Mouse (Mus musculus): ENCODE results near the gene March7.
A peak's percentile ranks its signal among the peaks of the same experiment; 100 is the strongest.

The March7 gene

DNA sequence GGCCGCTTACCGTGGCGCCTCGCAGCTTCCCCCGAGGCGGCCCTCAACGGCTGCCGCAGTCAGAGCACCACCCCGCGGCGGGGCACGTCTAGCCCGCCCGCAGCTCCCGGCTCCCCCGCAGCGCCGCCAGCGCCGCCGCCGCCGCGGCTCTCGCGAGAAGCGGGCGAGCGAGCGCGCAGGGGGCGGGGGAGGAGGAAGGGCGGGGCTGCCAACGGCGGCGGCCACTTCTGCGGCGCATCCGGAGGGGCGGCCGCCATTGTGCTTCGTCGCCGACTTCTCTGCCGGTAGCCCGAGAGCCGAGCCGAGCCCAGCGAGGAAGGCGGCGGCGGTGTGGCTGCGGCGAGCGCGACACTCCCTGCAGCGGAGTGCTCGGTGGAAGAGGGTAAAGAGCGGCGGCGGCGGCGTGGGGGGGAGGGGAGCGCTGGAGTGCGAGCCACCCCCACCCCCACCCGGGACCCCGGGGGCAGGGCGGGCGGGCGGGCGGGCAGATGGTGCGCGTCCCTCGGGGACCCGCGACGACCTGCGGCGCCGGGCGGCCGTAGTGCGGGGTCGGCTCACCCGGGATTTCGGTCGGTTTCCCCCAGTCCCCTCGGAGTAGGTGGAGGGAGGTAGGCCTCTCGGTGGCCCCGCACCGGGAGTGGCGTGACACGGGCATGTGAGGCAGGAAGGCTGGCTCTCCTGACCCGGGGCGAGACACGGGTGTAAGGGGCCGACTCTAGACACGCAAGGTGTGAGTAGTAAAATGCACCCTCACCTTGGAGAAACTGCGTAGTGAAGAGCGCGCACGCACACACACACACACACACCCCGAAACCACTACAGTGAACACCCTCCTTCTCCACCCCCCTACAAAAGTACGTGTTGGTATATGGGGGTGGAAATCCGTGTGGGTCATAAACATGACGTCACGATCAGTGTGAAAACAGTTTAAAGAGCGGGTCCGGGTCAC lies at the start of gene March7, which contains the start of gene Baz2b:
TSS of gene March7 (plus strand) at position 185 of the 949 bp plus-strand sequence.
TSS of gene Baz2b (minus strand) at position 137 of the 949 bp plus-strand sequence.
- peak; percentile 82 for DNase-seq (ENCODE audit: low read depth)

DNA sequence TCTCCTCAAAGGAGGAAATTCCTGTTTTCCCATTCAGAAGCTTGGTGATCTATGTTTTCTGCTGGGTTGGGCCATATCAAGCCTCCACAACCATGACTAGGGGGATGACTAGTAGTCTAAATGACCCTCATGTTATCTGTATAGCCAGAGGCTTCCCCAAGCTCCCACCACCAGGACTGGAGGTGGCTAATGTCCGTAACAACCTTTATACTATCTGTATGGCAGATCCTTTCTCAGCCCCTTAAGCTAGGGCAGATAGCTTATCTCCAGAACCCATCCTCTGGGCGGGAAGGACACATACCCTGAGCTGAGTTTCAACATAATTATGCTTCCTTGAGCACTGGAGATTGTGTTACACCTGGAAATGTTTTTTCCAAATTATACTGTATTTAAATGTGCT lies 45.9 kb upstream of the March7 start:
- peak; percentile 24 for DNase-seq (ENCODE audit: low read depth)

DNA sequence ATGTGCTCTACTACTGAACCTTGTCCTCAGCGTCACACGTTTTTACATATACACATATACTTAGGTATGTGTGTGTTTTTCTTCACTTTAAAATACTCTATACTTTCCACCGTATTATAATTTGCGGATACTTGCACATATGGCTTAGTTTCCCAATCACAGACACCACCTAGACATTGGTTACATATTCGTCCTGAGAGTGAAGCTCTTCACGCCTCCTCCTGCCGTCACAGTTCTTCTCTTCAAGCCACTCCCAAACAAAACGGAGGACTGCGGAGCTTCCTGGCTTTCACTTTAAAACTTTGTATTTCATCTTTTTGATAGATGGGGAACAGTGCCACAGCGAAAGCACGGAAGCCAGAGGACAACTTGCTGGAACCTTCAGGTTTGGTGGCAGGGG lies 44.0 kb upstream of the March7 start:
- DNase-seq (ENCODE audit: low read depth) = no peak

DNA sequence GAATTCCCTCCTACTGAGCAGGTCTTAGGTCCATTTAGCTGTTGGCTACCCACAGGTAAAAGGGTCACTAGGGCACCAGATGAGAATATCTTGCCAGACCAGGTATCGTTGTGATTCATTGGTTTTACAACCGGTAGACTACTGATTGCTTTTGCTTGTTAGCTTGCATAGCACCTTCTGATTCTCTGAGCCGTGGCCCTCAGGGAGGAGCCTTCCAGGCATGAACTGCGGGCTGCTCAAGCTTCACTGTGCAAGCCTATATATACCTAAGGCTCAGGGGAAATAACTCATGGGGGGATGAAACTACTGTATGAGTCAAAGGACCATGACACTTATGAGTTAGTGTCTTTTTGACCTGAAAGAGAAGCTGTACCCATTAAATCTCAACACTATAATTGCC lies 42.8 kb upstream of the March7 start:
- no peak for DNase-seq (ENCODE audit: low read depth)

DNA sequence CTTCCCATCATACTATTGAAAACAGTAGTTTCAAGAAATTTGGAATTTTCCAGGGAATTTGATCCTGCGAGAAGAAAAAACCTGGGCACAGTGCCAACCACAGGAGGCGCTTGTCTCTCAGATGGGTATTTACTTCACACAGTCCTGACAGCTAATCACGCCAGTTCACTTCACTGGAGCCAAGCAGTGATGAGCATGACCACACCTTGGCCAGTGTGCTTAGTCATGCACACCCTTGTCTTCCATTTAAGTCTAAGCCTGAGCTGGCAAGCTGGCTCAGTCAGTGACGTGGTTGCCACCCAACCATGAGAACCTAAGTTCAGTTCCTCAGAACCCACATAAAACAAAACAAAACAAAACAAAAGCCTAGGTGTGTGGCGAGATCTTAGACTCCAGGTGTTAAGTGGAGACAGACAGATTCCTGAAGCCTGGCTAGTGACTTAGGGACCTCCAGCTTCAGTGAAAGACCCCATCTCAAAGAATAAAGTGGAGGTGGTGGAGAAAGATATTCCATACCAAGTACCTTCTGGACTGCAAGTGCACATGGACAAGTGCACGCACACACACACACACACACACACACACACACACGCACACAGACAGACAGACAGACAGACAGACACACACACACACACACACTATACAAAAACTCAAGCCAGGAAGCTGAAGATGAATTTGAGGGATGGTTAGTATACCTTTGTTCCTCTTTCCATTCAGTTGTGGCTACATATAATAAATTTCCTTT lies 37.7 kb upstream of the March7 start:
- peak; percentile 39 for DNase-seq (ENCODE audit: low read depth)

DNA sequence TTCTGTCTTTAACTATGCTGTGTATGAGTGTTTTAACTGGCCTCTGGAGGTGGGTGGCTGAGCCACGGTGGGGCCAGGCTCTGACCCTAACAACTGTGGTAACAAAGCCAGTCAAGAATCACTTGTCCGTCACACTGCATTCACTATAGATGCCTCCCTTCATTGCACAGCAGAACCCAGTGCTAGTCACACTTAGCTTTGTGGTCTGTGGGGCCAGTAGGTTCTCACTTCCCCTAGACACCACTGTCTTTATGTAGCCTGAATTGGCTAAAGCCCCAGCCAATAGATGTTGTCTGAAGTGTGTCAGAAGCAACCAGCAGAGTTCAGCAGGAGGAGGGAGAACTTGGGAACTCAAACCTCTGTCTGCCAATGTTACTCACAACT lies 37.2 kb upstream of the March7 start:
- peak; percentile 80 for DNase-seq (ENCODE audit: low read depth)

DNA sequence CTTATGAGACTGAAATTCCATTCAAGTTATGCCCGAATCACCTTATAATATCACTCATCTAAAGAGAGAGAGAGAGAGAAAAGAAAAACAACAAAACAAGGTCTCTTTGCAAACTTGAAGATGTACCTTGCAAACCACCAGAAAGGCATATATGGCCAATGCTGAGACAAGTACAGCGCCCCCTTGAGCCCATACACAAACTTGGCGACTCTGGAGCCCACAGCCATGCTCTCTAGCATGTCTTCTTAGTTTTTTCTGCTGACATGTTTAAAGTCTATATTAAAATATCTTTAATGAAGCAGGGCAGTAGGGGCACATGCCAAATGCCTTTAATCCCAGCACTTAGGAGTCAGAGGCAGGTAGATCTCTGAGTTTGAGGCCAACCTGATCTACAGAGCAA lies 36.5 kb upstream of the March7 start:
- no peak for DNase-seq (ENCODE audit: low read depth)

DNA sequence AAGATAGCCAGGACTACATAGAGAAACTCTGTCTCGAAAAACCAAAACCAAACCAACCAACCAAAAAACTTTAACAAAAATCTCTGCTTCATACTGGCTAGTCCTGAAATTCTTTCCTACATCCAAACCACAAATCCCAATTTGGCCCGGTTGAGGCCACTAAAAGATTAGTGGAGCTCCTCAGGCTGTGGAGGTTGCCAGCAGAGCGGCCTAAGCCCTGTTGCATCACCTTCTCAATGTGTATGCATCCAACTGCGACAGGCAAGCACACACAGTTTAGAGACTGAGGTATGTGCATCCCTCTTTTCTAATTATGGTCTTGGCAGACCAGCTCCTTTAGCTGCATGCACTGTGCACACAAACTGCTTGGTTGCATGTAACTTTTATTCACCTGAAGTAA lies 36.1 kb upstream of the March7 start:
- no peak for DNase-seq (ENCODE audit: low read depth)

DNA sequence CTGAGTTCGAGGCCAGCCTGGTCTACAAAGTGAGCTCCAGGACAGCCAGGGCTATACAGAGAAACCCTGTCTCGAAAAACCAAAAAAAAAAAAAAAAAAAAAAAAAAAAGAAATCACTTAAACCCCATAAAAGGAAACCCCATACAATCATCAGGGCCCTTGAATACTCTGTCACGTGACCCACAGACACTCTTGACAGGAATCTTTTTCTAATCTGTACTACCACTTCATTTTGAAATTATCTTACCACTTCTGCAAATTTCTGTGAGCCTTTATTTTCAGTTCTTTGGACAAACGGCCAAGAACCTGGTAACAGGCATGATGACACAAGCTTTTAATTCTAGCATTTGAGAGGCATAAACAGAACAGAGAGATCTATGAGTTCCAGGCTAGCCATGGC lies 34.6 kb upstream of the March7 start:
- peak; percentile 28 for DNase-seq (ENCODE audit: low read depth)

DNA sequence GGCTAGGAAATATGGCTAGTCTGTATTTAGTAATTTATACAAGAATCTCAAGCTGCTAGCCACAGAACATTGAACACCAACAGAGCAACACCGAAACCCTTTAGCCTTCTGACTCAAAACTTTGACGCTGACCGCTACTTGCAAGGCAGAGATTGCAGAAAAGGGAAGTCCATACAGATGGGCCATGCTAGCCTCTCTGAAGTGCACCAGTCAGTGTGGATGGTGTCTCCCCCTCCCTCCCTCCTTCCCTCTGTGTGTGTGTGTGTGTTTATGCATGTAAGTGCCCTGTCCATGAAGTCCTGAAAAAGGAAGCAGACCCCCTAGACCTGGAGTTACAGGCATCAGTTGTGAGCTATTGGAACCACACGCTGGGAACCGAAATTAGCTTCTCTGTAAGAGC lies 33.6 kb upstream of the March7 start:
- peak; percentile 50 for DNase-seq (ENCODE audit: low read depth)

DNA sequence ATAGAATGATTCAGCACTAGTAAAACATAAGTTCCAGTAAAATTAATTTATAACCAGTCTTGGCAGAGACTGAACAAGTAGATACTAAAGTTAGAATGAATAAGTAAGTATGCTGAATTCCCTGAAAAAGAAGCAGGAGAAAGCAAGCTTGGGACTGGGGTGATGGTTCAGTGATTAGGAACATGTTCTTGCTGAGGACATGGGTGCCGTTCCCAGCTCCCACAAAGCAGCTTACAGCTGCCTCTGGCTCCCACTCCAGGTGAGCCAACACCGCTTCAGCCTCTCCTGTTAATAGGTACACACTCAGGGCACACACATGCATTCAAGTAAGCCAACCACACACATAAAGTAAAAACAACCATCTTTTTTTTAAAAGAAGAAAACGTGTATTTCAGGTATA lies 32.2 kb upstream of the March7 start:
- no peak for DNase-seq (ENCODE audit: low read depth)

DNA sequence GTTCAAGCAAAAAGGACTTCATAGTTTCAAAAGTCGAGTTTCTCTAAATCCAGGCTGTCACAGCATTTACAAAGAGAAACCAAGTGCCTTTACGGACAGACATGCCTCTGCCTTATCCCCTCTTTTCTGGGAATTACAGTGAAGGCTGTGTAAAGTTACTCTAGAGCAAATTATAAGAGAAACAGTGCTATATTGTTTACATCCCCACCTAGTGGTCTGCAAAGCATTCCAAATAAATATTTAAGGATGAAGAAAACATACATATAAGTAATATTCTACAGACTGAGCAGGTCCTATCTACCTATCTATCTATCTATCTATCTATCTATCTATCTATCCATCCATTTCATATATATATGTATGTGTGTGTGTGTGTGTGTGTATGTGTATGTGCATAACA lies 28.0 kb upstream of the March7 start:
- DNase-seq (ENCODE audit: low read depth) = peak; percentile 31

DNA sequence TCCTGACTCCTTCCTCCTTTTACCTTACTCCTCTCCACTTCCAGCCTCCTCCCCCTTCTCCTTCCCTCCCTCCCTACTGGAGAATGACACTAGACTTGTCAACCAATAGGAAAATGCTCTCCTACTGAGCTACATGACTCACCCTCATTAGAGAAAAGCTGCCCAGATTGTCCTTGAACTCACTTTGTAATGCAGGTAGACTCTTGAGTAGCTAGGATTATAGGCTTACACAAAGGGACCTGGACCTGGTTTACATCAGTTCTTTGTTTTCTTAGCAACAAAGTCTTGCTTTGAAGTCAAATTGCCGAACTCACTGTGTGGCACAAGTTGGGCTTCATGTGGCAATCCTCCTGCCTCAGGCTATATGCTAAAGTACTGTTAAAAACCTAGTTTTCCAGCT lies 12.8 kb upstream of the March7 start:
- peak; percentile 52 for DNase-seq (ENCODE audit: low read depth)

DNA sequence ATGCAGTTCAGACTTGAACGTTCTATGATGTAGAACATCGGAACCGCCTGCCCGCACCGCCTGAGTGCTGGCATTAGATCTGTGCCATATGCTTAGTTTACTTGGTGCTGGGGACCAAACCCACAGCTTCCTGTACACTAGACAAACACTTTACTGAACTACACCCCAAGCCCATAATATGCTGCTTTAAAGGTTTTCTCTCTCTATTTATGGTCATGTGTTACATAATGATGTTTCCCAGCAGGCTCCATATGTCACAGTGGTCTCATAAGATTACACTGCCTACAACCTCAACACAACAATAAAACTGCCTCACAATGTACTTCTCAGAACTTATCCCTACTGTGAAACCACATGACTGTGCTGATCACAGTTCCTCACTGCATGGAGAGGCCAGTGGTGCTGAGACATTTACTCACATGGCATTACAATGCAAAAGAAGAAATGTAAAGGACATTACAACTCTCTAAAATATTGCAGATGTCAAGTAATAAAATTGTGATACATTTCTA lies 9.6 kb upstream of the March7 start:
- DNase-seq (ENCODE audit: low read depth) = peak; percentile 61

DNA sequence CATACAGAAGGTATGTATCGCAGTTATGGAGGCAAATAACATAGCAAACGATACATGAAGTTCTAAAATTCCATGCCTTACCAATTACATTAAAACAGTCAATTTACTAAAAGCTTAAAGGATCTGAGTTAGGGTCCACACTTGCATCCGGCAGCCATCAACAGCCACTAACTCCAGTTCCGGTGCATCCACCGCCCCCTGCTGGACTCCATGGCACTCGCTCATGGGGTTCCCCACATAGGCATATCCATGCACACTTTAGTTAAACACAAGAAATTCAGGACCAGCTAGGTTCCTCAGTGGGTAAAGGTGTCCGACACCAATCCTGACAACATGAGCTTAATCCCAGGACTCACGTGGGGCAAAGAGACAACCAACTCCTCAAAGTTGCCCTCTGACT lies 9.0 kb upstream of the March7 start:
- peak; percentile 52 for DNase-seq (ENCODE audit: low read depth)

DNA sequence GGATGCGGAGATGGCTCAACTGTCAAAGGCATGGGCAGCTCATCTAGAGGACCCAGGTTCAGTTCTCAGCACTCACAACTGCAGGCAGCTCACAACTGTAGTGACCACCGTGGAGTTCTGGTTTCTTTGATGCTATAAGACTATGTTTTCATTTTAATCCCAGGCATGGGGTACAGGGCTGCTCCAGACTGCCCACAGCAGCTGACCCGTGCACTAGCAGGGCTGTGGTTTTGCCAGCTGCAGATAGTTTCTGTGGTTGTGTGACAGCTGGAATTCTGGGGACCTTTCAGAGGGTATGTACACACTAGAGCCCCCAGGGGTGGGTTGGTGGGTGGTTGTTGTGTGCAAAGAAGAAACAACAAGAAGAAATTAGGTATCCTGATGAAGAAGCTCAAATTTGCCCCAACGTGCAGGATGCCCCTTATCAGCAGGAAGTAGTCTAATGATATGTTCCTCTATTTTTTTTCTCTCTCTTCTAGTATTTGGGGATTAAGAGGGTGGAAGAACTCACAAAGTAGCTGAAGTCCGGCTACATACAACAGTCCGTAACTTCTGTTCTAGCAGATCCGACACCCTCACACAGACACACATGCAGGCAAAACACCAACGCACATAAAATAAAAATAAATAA lies 6.7 kb upstream of the March7 start:
- peak; percentile 53 for DNase-seq (ENCODE audit: low read depth)

DNA sequence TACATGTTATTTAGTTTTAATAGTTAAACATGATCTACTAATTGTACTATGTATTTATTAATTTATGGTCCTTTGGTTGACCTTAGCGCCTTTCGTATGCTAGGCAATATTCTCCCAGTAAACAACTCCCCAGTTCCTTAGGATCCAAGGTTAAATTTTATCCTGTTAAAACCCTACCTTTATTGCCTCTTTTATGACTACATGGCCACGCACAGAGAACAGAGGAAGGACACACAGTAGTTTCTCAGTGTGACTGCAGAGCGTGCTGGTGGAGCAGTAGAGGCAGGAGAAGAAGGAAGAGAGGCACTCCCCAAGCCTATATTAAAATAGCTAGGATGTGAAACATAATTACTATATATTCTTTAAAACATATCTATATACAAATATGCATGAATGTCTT lies 6.0 kb upstream of the March7 start:
- no peak for DNase-seq (ENCODE audit: low read depth)

DNA sequence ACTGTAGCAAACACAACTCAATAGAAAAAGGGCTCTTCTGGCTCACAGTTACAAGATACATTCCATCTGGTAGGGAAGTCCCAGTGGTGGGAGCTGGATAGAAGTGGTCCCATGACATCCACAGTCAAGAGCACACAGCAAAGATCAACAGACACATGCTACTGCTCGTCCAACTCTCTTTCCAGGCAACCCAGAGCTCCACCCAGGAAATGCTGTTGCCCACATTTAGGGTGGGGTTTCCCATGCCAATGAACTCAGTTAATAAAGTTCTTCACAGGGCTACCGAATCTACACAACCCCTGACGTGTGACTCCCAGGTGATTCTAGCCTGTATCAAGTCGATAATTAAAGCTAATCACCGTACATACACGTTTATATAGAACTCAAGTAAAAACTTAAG lies 5.5 kb upstream of the March7 start:
- peak; percentile 50 for DNase-seq (ENCODE audit: low read depth)

DNA sequence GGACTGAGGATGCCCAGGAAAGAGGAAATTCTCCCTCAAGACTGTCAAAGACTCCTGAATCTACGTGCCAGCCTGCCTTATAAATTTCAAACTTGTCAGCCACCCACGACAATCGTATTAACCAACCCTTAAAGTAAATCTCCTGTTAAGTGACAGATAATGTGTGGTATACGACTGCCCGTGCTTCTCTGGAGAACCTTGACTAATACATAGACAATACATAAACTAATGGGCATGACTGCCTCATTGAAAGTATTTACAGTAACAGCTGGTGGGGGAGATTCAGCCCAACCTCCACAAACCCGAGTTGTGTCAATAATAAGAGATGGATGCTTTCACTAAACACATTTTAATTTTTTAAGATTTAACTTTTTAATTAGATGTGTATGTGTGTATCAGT lies 3.9 kb upstream of the March7 start:
- no peak for DNase-seq (ENCODE audit: low read depth)

DNA sequence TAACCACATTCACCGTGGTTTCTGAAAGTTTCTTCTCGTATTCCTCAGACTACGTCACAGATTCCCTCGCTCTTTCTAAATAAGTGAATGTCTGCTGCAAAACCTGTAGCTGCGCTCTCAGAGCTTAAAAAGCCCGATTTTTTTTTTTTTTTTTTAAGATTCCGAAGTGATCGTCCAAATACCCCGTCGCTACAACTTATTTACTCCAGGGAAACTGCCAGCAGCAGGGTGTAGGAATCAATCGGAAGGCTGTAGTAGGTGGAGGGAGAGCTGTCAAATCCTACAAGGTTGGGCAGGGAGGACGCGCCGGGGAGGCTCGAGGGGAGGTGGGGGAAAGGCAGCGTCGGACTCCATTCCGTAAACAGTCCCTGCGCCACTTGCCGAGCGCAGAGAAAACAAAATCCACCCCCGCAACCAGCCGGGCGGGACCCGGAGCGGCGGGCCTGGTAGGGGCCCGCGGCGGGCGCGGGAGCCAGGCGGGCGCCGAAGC lies 520 bp upstream of the March7 start:
- DNase-seq (ENCODE audit: low read depth) = peak; percentile 70

DNA sequence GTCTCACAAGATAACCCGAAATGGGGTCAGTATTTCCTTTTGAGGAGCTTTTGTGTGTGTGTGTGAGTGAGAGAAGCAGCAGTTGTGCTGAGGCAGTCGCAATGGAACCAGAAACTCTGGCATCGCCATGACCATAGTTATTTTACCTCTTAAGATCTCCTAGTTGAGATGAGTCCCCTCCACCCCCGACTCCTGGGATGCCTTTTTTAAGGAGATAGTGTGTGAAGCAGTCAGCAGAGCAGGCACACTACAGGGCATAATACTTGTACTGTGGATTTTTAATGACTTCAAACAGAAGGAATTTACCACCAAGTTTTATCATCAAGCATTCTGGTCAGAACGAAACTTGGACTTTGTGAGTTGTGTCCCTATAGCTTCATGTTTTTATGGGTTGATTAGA lies 1.1 kb downstream of the March7 start:
- DNase-seq (ENCODE audit: low read depth) = no peak

DNA sequence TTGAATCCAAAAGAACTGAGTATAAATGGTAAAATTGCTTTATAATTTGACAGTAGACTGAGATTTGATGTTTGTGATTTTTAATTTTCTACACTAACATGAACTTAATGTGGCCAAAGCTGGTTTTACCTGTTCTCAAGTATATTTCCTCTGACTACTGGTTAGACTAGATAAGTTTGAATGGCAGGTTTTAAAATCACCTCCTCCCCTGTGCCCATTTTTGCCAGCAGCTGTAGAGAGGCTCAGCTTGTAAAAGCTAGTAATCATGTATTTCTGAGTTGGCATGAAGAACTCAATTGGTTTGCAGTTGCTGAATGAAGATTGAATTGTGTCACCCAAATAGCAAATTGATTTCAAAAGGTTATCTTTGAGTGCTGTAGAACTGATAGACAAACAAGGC lies 2.8 kb downstream of the March7 start:
- DNase-seq (ENCODE audit: low read depth) = no peak

Measured in 416B (cell line).